Mouse (Mus musculus) thymus, postnatal 14 days (tissue): Measurements from ENCODE around the gene Gm49416.
"Not testable (repeated sequence)": the region's sequence is repeated elsewhere in the genome, so short reads cannot be mapped to it uniquely, and the experiment has no call there.

ENCODE experiments used
- DNase-seq: peaks from one replicate; pipeline ENCODE4 v3.0.0; 2021

Gm49416 gene

GRCm38 (mm10) chr19:8888511-8889385 lies at the start of gene Gm49416, which contains the start of gene 1810009A15Rik:
Gm49416 (plus strand) TSS chr19:8888926.
1810009A15Rik (plus strand) TSS chr19:8888853.
- DNase-seq = peak; percentile 97

- DNase-seq = no peak
These were observed 49.4 kb upstream of the Gm49416 start, which contains the start of gene Gng3 for GRCm38 (mm10) chr19:8839103-8839907. Gng3 (minus strand) TSS chr19:8839194.

GRCm38 (mm10) chr19:8839908-8840791 lies 48.6 kb upstream of the Gm49416 start:
- DNase-seq = peak; percentile 68

GRCm38 (mm10) chr19:8841012-8841411 lies 47.7 kb upstream of the Gm49416 start:
- no peak for DNase-seq

- DNase-seq = no peak
These were observed 45.8 kb upstream of the Gm49416 start for GRCm38 (mm10) chr19:8842961-8843360.

GRCm38 (mm10) chr19:8844371-8845129 lies 44.2 kb upstream of the Gm49416 start:
- DNase-seq = peak; percentile 83

- no peak for DNase-seq
These were observed 40.4 kb upstream of the Gm49416 start for GRCm38 (mm10) chr19:8848356-8848755.

- no peak for DNase-seq
These were observed 38.3 kb upstream of the Gm49416 start, which contains the start of gene Lrrn4cl for GRCm38 (mm10) chr19:8850402-8850901. Lrrn4cl (plus strand) TSS chr19:8850768.

- DNase-seq = no peak
These were observed 37.1 kb upstream of the Gm49416 start for GRCm38 (mm10) chr19:8851639-8852038.

- no peak for DNase-seq
These were observed 36.3 kb upstream of the Gm49416 start for GRCm38 (mm10) chr19:8852236-8852928.

GRCm38 (mm10) chr19:8853117-8853516 lies 35.6 kb upstream of the Gm49416 start:
- no peak for DNase-seq

GRCm38 (mm10) chr19:8857689-8858088 lies 31.0 kb upstream of the Gm49416 start:
- DNase-seq = peak; percentile 62

GRCm38 (mm10) chr19:8859018-8859417 lies 29.7 kb upstream of the Gm49416 start:
- DNase-seq = peak; percentile 70

GRCm38 (mm10) chr19:8864265-8864664 lies 24.5 kb upstream of the Gm49416 start:
- no peak for DNase-seq

- not testable (repeated sequence) for DNase-seq
These were observed 18.3 kb upstream of the Gm49416 start for GRCm38 (mm10) chr19:8870381-8870780.

GRCm38 (mm10) chr19:8870838-8871237 lies 17.9 kb upstream of the Gm49416 start:
- no peak for DNase-seq

GRCm38 (mm10) chr19:8871267-8872186 lies 17.2 kb upstream of the Gm49416 start, which contains the start of gene Ubxn1:
Ubxn1 (plus strand) TSS chr19:8871496.
- DNase-seq = peak; percentile 97

- DNase-seq = no peak
These were observed 16.4 kb upstream of the Gm49416 start for GRCm38 (mm10) chr19:8872266-8872840.

GRCm38 (mm10) chr19:8875031-8875430 lies 13.7 kb upstream of the Gm49416 start:
- no peak for DNase-seq
